Mouse (Mus musculus): ENCODE measurements around the gene Pglyrp1.

DNA sequence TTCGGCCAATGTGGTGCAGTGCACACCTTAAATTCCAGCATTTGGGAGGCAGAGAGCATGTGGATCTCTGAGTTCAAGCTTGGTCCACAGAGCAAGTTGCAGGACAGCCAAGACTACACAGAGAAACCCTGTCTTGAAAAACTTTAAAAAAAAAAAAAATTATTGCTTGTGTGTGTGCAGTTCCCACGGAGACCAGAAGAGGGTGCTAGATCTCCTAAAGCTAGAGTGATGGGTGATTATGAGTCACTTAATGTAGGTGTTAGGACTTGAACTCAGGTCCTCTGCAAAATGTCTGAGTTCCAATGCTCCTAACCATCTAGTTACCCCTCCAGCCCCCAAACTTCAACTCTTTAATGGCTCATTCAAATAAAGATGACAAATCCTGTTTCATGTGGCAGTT is 2.6 kb upstream of the Pglyrp1 start:
- TF ChIP-seq POLR2A (IDR thresholded peaks at IDR 0.05; ENCODE audit: low read depth, low read length) (no peak), CTCF (IDR thresholded peaks at IDR 0.05; ENCODE audit: extremely low read depth, insufficient read depth, insufficient read length, insufficient replicate concordance) (no peak)
